In the genomic region with DNA sequence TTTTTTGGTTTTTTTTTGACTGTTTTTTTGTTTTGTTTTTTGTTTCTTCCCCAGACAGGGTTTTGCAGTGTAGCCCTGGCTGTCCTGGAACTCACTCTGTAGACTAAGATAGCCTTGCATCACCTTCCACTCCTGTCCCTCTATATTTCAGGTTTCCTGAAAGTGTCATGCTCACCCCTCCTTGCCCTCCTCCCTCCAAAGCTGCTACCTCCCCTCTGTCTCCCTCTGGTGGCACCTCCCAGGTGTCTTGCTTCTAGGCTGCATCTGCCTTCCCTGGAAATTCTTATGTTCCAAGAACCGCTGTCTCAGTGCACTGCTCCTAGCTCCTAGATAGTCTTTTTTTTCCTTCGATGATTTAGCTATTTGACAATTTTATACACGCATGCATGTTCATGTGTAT, we compare ENCODE assay signal across 11 mouse cellular contexts. TPM values are rescaled to one million over a fixed set of nuclear protein-coding genes. Genes with fewer than 3 reads are reported as not detected.
DNase-seq lines count a peak whose midpoint lies in the region; ATAC-seq and TF ChIP-seq lines count a peak whose summit lies in the region.
"Had no signal": no experiment of that assay in that cellular context is flagged by ENCODE, and none has a peak within 500 bp of the region (broad histone marks: within the 10 kb centered on the region; RNA-seq: fewer than 3 reads in every experiment).

No protein-coding gene starts in this region.

- H3K4me1 ChIP-seq in heart, adult 2 months (ENCODE audit: control insufficient read depth, insufficient read depth, low read length), result no peaks in the 10 kb centered on the region
- H3K4me1 ChIP-seq in heart, embryonic 11.5 days (ENCODE audit: control insufficient read depth, insufficient read depth, low read length), result no peaks in the 10 kb centered on the region
- no peaks in the 10 kb centered on the region for H3K4me1 ChIP-seq in midbrain, embryonic 14.5 days (ENCODE audit: control insufficient read depth, insufficient read depth, low read length)
- no peaks in the 10 kb centered on the region for H3K4me1 ChIP-seq in midbrain, embryonic 11.5 days (ENCODE audit: control insufficient read depth, insufficient read depth, low read length)
- H3K4me1 ChIP-seq: heart, embryonic 10.5 days had no signal

- no peak overlapping the region for H3K9ac ChIP-seq in heart, adult 2 months (ENCODE audit: low read depth, low read length)
- H3K9ac ChIP-seq in heart, embryonic 11.5 days (ENCODE audit: low read depth, low read length), result no peak overlapping the region
- no peak overlapping the region for H3K9ac ChIP-seq in midbrain, embryonic 14.5 days (replicated peaks; ENCODE audit: low read length)
- no peak overlapping the region for H3K9ac ChIP-seq in midbrain, embryonic 11.5 days (ENCODE audit: low read length)

- CTCF ChIA-PET in Patski (lab: Charles Lee), result interaction anchor here (1.1 to 1.9 kb wide), 9 partner anchors 11 to 100 kb away, joined by 3 to 8 read pairs (median 4); no protein-coding TSS in a partner anchor

- in situ Hi-C loops in Patski (cut with MboI; ENCODE audit: low pct_unique_long_range_greater_than_20kb), result loop anchor here (5.0 kb wide), 1 partner anchor 36 kb away; no protein-coding TSS in a partner anchor

- no peak for ATAC-seq in heart, embryonic 11.5 days (replicated peaks; ENCODE audit: insufficient number of reproducible peaks, low FRiP score, low TSS enrichment)
- no peak for ATAC-seq in midbrain, embryonic 14.5 days (ENCODE audit: low FRiP score, low TSS enrichment)
- ATAC-seq in midbrain, embryonic 11.5 days (ENCODE audit: low FRiP score), result no peak
- ATAC-seq in Patski, result no peak
- no peak for ATAC-seq in cerebellum, adult (ENCODE audit: insufficient number of reproducible peaks, low FRiP score, low TSS enrichment)

- WGBS in heart, adult 2 months, result 75% methylated on average over 3 of the region's 3 CpGs
- 59% methylated on average over 3 of the region's 3 CpGs for WGBS in heart, embryonic 11.5 days (ENCODE audit: insufficient replicate concordance)
- WGBS in midbrain, embryonic 14.5 days, result 74% methylated on average over 3 of the region's 3 CpGs
- 65% methylated on average over 3 of the region's 3 CpGs for WGBS in midbrain, embryonic 11.5 days

- no peak for TF ChIP-seq POLR2A in heart, adult 2 months (IDR thresholded peaks at IDR 0.05; ENCODE audit: insufficient read depth, low read depth, low read length)

- H3K36me3 ChIP-seq in heart, adult 2 months (ENCODE audit: control insufficient read depth, insufficient read depth, low read length), result no peaks in the 10 kb centered on the region
- 0 out of 2 replicates have a peak, but pooled peaks cover 3% of the 10 kb centered on the region for H3K36me3 ChIP-seq in heart, embryonic 11.5 days (ENCODE audit: control insufficient read depth, insufficient read depth, low read length)
- peaks cover 26% of the 10 kb centered on the region for H3K36me3 ChIP-seq in midbrain, embryonic 14.5 days (ENCODE audit: control insufficient read depth, insufficient read depth, low read length)
- H3K36me3 ChIP-seq in midbrain, embryonic 11.5 days (ENCODE audit: control insufficient read depth, insufficient read depth, low read length), result peaks cover 3% of the 10 kb centered on the region; the same call in 1 of the 2 replicates
- no peaks in the 10 kb centered on the region for H3K36me3 ChIP-seq in splenic B cell, adult 2 months (ENCODE audit: control insufficient read depth, insufficient read depth, low read length, poor library complexity, severe bottlenecking)

- H3K9me3 ChIP-seq in heart, embryonic 11.5 days (replicated peaks; ENCODE audit: control insufficient read depth, low read length), result no peaks in the 10 kb centered on the region
- H3K9me3 ChIP-seq in midbrain, embryonic 14.5 days (ENCODE audit: control insufficient read depth, low read length), result no peaks in the 10 kb centered on the region
- no peaks in the 10 kb centered on the region for H3K9me3 ChIP-seq in midbrain, embryonic 11.5 days (ENCODE audit: control insufficient read depth, low read length)
- H3K9me3 ChIP-seq: heart, embryonic 10.5 days; megakaryocyte, embryonic 14.5 days had no signal

- DNase-seq in heart, adult 2 months, result no peak
- peak; percentile 15 for DNase-seq in midbrain, embryonic 14.5 days
- DNase-seq in midbrain, embryonic 11.5 days (ENCODE audit: low spot score, missing footprints), result no peak
- DNase-seq in Patski (ENCODE audit: low read depth, low spot score), result no peak
- DNase-seq in splenic B cell, adult 2 months (ENCODE audit: low read depth, low spot score), result peak; percentile 47
- DNase-seq in yolk sac, embryonic 10.5 days (ENCODE audit: low spot score), result no peak
- DNase-seq: right cerebral cortex, postnatal 25 days had no signal

- intact Hi-C loops in heart, adult 2 months (cut with DNase I), result no loop called here

- POLR2A ChIA-PET in Patski (lab: Charles Lee), result interaction anchor here (0.6 to 1.4 kb wide), 2 partner anchors 11 to 34 kb away, joined by 3 read pairs; no protein-coding TSS in a partner anchor

- no peaks in the 10 kb centered on the region for H3K79me2 ChIP-seq in heart, adult 2 months (replicated peaks; ENCODE audit: control insufficient read depth, insufficient read depth, low read length)

- H3K27ac ChIP-seq in heart, adult 2 months, result no peak overlapping the region
- no peak overlapping the region for H3K27ac ChIP-seq in heart, embryonic 11.5 days (ENCODE audit: low read depth, low read length)
- no peak overlapping the region for H3K27ac ChIP-seq in midbrain, embryonic 14.5 days (replicated peaks; ENCODE audit: low read depth, low read length)
- H3K27ac ChIP-seq in midbrain, embryonic 11.5 days (ENCODE audit: low read depth, low read length), result no peak overlapping the region
- H3K27ac ChIP-seq: heart, embryonic 10.5 days had no signal

- H3K27me3 ChIP-seq in heart, adult 2 months (ENCODE audit: control insufficient read depth, insufficient read depth, low read length), result no peaks in the 10 kb centered on the region
- H3K27me3 ChIP-seq in heart, embryonic 11.5 days (ENCODE audit: control insufficient read depth, insufficient read depth, low read length), result no peaks in the 10 kb centered on the region
- H3K27me3 ChIP-seq in midbrain, embryonic 14.5 days (ENCODE audit: control insufficient read depth, insufficient read depth, low read length), result no peaks in the 10 kb centered on the region
- no peaks in the 10 kb centered on the region for H3K27me3 ChIP-seq in midbrain, embryonic 11.5 days (ENCODE audit: control insufficient read depth, insufficient read depth, low read length)
- no peaks in the 10 kb centered on the region for H3K27me3 ChIP-seq in Patski
- no peaks in the 10 kb centered on the region for H3K27me3 ChIP-seq in splenic B cell, adult 2 months (ENCODE audit: control insufficient read depth, insufficient read depth, low read length, poor library complexity, severe bottlenecking)
- H3K27me3 ChIP-seq: megakaryocyte, embryonic 14.5 days had no signal

- TF ChIP-seq CTCF in heart, adult 2 months (IDR thresholded peaks at IDR 0.05), result peak; percentile 39
- TF ChIP-seq CTCF in Patski (IDR thresholded peaks at IDR 0.05), result peak; percentile 77

- no peak for TF ChIP-seq EP300 in heart, adult 2 months (IDR thresholded peaks at IDR 0.05; ENCODE audit: insufficient read depth, low read depth, low read length)

- no peak overlapping the region for H3K4me3 ChIP-seq in heart, adult 2 months
- no peak overlapping the region for H3K4me3 ChIP-seq in heart, embryonic 11.5 days (ENCODE audit: low read depth, low read length)
- no peak overlapping the region for H3K4me3 ChIP-seq in midbrain, embryonic 14.5 days (replicated peaks; ENCODE audit: low read depth, low read length)
- H3K4me3 ChIP-seq in midbrain, embryonic 11.5 days (ENCODE audit: low read depth, low read length), result no peak overlapping the region
- H3K4me3 ChIP-seq: heart, embryonic 10.5 days; megakaryocyte, embryonic 14.5 days had no signal

- no peak overlapping the region for H3K4me2 ChIP-seq in heart, embryonic 11.5 days
- no peak overlapping the region for H3K4me2 ChIP-seq in midbrain, embryonic 14.5 days (ENCODE audit: low read length)
- no peak overlapping the region for H3K4me2 ChIP-seq in midbrain, embryonic 11.5 days

RNA-seq across cellular contexts. Expression of a gene that starts 11.9 kb away (rescaled TPM):
- 100 to 1,000 TPM; 200 to 227 TPM for total RNA-seq in heart, adult 2 months (2021)
- polyA plus RNA-seq in heart, adult 2 months (2012; rRNA removed), result 169 and 177 TPM in 2 replicates
- 1,195 and 1,343 TPM in 2 replicates for polyA plus RNA-seq in heart, embryonic 11.5 days (2014; fragmentation: Nextera tagmentation; extraction: Ambion mirVana)
- polyA plus RNA-seq in midbrain, embryonic 14.5 days (2014; fragmentation: Nextera tagmentation; extraction: Ambion mirVana), result 2,168 and 2,208 TPM in 2 replicates
- 3,090 and 3,352 TPM in 2 replicates for polyA plus RNA-seq in midbrain, embryonic 11.5 days (2014; fragmentation: Nextera tagmentation; extraction: Ambion mirVana)
- 2,326 TPM for polyA plus RNA-seq in Patski (2021)

RNA-seq across cellular contexts. Expression of a gene that starts 44.0 kb away (rescaled TPM):
- total RNA-seq in heart, adult 2 months (2021), result 10 to 100 TPM; 40.4 to 47.6 TPM
- 27.9 and 39.2 TPM in 2 replicates for polyA plus RNA-seq in heart, adult 2 months (2012; rRNA removed)
- polyA plus RNA-seq in heart, embryonic 11.5 days (2014; fragmentation: Nextera tagmentation; extraction: Ambion mirVana), result 71.4 and 71.6 TPM in 2 replicates
- 89.1 and 99.2 TPM in 2 replicates for polyA plus RNA-seq in midbrain, embryonic 14.5 days (2014; fragmentation: Nextera tagmentation; extraction: Ambion mirVana)
- 94.3 and 98.3 TPM in 2 replicates for polyA plus RNA-seq in midbrain, embryonic 11.5 days (2014; fragmentation: Nextera tagmentation; extraction: Ambion mirVana)
- polyA plus RNA-seq in Patski (2021), result 59.7 TPM

RNA-seq across cellular contexts. Expression of a gene that starts 44.3 kb away (rescaled TPM):
- 10 to 100 TPM; 11.2 to 12.0 TPM for total RNA-seq in heart, adult 2 months (2021)
- polyA plus RNA-seq in heart, adult 2 months (2012; rRNA removed), result 18.2 and 22.4 TPM in 2 replicates
- polyA plus RNA-seq in heart, embryonic 11.5 days (2014; fragmentation: Nextera tagmentation; extraction: Ambion mirVana), result 27.2 and 30.0 TPM in 2 replicates
- polyA plus RNA-seq in midbrain, embryonic 14.5 days (2014; fragmentation: Nextera tagmentation; extraction: Ambion mirVana), result 55.6 and 56.7 TPM in 2 replicates
- polyA plus RNA-seq in midbrain, embryonic 11.5 days (2014; fragmentation: Nextera tagmentation; extraction: Ambion mirVana), result 54.1 and 54.8 TPM in 2 replicates
- 23.1 TPM for polyA plus RNA-seq in Patski (2021)

Comparison
In these comparisons a context has a peak if more than half of its experiments do, and no peak if none do; other contexts are left out.
1. DNase-seq: peak in midbrain, embryonic 14.5 days (single experiment) and splenic B cell, adult 2 months (single experiment); none in heart, adult 2 months (0 of 2), midbrain, embryonic 11.5 days (single experiment), Patski (single experiment) and yolk sac, embryonic 10.5 days (single experiment).